Mouse (Mus musculus): ENCODE measurements around the gene Tssk3.

- TF ChIP-seq CTCF (IDR thresholded peaks at IDR 0.05; ENCODE audit: low read depth) = peak; percentile 87
- no peak for TF ChIP-seq EP300 (IDR thresholded peaks at IDR 0.05; ENCODE audit: low read depth)
Observed at GRCm38 (mm10) chr4:129514300-129514898, 23.6 kb upstream of the Tssk3 start.

Data from liver, postnatal 0 days (tissue).